Mouse (Mus musculus): ENCODE measurements around the gene Dand5.

DNA sequence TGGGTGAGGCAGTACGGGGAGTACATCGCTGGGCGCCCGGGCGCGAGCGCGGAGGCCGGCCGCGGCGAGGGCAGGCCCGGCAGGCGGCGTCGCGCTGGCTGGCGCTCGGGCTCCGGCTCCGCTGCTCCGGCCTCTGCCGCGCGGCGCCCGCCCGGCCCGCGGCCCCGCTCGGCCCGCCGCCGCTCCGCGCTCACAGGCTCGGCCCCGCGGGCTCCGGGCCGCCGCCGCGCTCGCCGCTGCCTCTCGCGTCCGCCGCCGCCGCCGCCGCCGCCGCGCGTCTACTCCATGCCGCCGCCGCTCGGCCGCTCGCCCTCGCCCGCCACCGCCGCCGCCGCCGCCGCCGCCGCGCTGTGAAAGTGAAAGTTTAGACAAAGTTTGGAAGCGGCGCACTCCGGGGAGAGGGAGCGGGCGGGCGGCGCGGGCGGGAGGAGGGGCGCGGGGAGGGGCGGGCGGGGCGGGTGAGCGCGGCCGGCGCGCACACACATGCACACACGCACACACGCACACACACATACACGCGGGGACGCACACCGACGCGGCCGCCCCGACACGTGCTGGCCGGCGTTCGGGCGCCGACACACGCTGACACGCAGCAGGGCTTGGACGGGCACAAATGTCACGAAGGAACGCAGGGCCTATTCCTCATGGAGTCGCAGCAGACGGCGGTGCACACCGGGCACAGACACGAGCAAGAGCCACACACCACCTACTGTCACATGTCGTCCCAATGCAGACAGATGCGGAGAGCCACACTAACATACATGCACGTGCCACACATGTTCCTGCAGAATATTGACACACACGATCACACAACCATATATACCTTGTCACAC lies 22.4 kb downstream of the Dand5 start, which contains the start of gene Nfix:
- TF ChIP-seq CTCF (IDR thresholded peaks at IDR 0.05; ENCODE audit: low read depth, low read length) (no peak), POLR2A (IDR thresholded peaks at IDR 0.05; ENCODE audit: extremely low read depth, insufficient read depth, low read length) (no peak)

Measured in liver, adult 2 months (tissue).